Mouse (Mus musculus) left cerebral cortex, adult 2 months (tissue): Measurements from ENCODE around the gene Stat4. TPM values are rescaled to one million over a fixed set of nuclear protein-coding genes. Genes with fewer than 3 reads are reported as not detected.

Source experiments
- DNase-seq, 2 experiments: peaks; one replicate each; pipeline ENCODE4 v3.0.0; 2021 to 2022; ENCODE audit warnings: low spot score in 2 of 2, mixed read lengths in 1 of 2; ENCODE audit errors: extremely low spot score in 1 of 2
- H3K27ac ChIP-seq: fragments of 200-600 bp; 2 replicates; pipeline ENCODE4 v1.8.1; 2022
- H3K4me3 ChIP-seq: fragments of 200-600 bp; 2 replicates; pipeline ENCODE4 v1.8.1; 2022
- CTCF ChIP-seq: fragments of 200-600 bp; IDR thresholded peaks from 2 replicates; pipeline ENCODE4 v1.8.1; 2022; ENCODE audit warnings: antibody characterized with exemption, mild to moderate bottlenecking, moderate library complexity
- intact Hi-C: fragments of 180-260 bp; cut with DNase I; formaldehyde crosslinking; loops from one replicate; pipeline ENCODE4 v1.15.1; 2025
- total RNA-seq, 2 experiments: library from RNA; stranded (reverse); gene quantifications; 2 replicates each; pipeline ENCODE4 v1.2.3; 2021

Gene Stat4
- total RNA-seq, 2 experiments from 2014 or later: 3.5 to 5.0 TPM

DNA sequence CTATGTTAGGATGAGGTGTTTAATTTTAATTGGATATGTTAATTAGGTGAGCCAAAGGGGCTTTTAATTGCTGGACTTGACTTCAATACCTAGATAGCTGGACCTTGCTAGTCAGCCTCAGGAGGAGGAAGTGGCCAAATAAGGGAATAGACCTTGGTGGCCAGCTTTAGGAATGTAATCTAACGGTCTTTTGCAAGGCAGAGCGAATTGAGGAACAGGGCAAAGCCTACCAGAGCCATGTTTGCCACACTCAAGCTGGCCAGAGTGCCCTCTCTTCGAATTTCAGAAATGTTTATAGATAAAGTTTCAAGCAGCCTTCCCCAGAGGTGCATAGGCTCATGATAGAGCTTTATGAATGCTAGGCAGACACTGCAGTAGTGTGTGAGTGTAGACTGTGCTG, 154.5 kb downstream of the Stat4 start:
- no peak for DNase-seq
- no peak for TF ChIP-seq CTCF
- no peak overlapping the region for H3K4me3 ChIP-seq
- intact Hi-C loops: loop anchor here (5.0 kb wide), 1 partner anchor 91 kb away; the partner anchor contains the start of gene Gls
- H3K27ac ChIP-seq: no peak overlapping the region

DNA sequence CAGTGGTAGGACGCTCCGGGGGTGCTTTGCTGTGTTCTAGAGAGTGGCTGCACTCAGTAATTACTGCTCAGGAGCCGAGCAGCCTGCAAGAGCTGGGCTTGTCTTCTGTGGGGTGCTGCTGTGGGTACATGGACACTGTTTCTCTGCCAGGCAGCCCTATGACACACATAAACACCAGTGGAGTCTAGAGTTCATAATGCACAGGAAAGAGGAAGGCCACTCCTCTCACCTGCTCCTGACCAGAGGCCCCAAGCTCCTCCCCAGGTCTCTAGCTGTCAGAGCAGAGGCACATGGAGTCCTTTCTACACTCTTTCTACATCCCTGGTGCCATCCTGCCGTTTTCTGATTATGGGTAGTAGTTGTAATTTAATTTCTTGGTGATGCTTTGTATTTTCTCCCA, 155.2 kb downstream of the Stat4 start:
- TF ChIP-seq CTCF: no peak
- H3K4me3 ChIP-seq: no peak overlapping the region
- no peak for DNase-seq
- no peak overlapping the region for H3K27ac ChIP-seq
- intact Hi-C loops: loop anchor here (5.0 kb wide), 1 partner anchor 90 kb away; the partner anchor contains the start of gene Gls

DNA sequence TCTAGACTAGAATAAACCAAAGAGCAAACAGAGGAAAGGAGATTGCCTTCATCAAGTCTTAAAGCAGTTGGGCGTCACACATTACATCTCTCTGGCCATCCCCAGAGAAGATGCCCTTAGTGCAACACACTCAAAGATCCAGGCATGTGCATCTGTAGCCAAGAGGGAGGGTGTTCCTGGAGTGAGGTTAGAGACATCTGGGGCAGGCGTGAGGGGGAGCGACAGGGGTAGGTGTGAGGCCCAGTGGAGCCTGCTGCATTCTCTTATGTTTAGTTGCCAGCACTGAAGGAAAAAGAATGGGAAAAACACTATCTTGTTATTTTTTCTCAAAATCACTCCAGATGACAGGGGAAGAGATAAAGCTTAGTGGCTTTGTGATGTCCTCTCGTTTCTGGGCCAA, 156.2 kb downstream of the Stat4 start:
- no peak for DNase-seq
- Histone ChIP-seq H3K4me3 (no peak overlapping the region), H3K27ac (no peak overlapping the region)
- no peak for TF ChIP-seq CTCF
- intact Hi-C loops: loop anchor here (5.0 kb wide), 1 partner anchor 89 kb away; the partner anchor contains the start of gene Gls

DNA sequence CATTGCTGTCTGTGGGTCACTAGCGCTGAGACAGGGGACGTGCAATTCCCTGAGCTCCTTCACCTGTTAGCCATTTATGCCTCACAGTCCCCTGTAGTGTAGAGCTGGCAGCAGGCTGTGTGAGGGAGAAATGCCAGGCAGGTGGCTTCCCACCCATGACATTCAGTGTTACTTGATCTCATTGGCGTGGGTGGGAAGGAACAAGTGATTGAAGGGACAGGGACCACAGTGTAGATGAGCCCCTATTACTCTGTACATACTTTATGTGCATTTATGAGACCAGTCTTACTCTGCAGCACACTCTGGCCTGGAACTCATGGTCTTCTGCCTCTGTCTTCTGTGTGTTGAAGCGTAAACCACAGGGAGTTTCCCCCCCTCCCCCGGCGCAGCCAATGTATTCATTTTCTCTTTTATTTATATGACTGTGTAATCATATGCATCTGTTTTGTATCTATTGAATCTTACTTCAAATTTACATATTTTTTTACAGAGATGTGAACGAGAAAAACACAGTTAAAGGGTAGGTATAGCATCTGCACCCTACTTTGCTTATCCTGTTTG, 156.7 kb downstream of the Stat4 start:
- no peak for TF ChIP-seq CTCF
- intact Hi-C loops: loop anchor here (5.0 kb wide), 1 partner anchor 89 kb away; the partner anchor contains the start of gene Gls
- Histone ChIP-seq H3K4me3 (no peak overlapping the region), H3K27ac (no peak overlapping the region)
- DNase-seq: no peak

DNA sequence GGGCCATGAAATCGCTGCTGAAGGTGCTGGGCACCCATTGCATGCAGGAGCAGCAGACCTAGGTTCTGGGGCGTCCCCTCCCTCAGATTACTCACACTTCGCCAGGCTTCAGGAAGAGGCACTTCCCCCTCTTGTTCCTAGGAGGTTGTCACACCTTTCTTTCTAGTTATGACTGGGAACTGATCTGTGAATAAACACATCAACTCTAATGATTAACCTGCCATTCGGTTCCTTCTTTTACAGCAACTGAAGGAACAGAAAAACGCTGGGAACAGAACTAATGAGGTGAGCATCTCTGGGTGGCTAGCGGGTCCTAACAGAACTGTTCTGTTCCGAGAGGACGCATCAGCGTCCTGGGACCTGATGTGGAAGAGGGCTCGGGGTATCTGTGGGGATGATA, 158.0 kb downstream of the Stat4 start:
- no peak for TF ChIP-seq CTCF
- intact Hi-C loops: loop anchor here (5.0 kb wide), 2 partner anchors 87 to 487 kb away; partner anchors contain the start of genes Gls and Nemp2
- Histone ChIP-seq H3K4me3 (no peak overlapping the region), H3K27ac (no peak overlapping the region)
- DNase-seq: no peak

DNA sequence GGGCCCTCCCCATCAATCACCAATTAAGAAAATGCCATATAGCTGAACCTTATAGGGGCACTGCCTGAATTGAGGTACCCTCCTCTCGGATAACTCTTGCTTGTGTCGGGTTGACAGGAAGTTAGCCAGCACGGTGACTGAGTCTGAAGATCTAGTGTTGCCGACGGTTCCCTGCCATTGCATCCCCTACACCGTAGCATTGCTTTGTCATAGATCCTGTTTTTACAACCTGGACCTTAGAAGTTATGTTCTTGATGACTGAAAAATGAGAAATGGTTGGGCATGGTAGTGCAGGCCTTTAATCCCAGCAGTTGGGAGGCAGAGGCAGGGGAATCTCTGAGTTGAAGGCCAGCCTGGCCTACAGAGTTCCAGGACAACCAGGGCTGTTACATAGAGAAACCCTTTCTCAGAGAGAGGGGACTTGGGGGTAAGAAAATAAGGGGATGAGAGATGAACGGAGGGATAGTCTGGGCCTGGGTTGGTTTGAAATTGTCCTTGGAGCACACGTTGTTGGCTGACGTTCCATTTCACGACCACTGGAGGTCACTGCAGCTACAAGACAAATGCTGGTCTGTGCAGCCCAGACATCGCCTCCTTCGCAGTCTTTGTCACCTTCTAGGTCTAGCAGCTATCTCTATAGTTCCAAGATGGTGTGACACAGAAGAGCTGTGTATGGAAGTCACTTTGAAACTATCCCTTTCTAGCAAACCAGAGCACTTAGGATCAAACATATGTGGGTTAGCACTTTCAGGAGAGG, 159.4 kb downstream of the Stat4 start:
- Histone ChIP-seq H3K4me3 (no peak overlapping the region), H3K27ac (no peak overlapping the region)
- peak; percentile 77 for TF ChIP-seq CTCF
- peak; percentile 57 to 64 for DNase-seq
- intact Hi-C loops: loop anchor here (2.0 to 5.0 kb wide), 2 partner anchors 152 to 486 kb away; partner anchors contain the start of gene Nemp2

- intact Hi-C loops: loop anchor here (2.0 to 5.0 kb wide), 2 partner anchors 151 to 485 kb away; partner anchors contain the start of gene Nemp2
- no peak overlapping the region for H3K4me3 ChIP-seq
- no peak; the same call in none of the 2 replicates for TF ChIP-seq CTCF
- no peak overlapping the region for H3K27ac ChIP-seq
- DNase-seq: no peak
Observed at GRCm38 (mm10) chr1:52147431-52147830, 160.5 kb downstream of the Stat4 start.

- no peak for DNase-seq
- intact Hi-C loops: loop anchor here (5.0 kb wide), 1 partner anchor 484 kb away; the partner anchor contains the start of gene Nemp2
- Histone ChIP-seq H3K4me3 (no peak overlapping the region), H3K27ac (no peak overlapping the region)
- TF ChIP-seq CTCF: no peak
Observed at GRCm38 (mm10) chr1:52148178-52148577, 161.2 kb downstream of the Stat4 start.

GRCm38 (mm10) chr1:52148696-52149095, 161.7 kb downstream of the Stat4 start:
- intact Hi-C loops: loop anchor here (5.0 kb wide), 1 partner anchor 484 kb away; the partner anchor contains the start of gene Nemp2
- no peak for TF ChIP-seq CTCF
- DNase-seq: no peak

GRCm38 (mm10) chr1:52149934-52150346, 163.0 kb downstream of the Stat4 start:
- no peak overlapping the region for H3K4me3 ChIP-seq
- DNase-seq: peak in 1 of 2 experiments; percentile 47
- intact Hi-C loops: loop anchor here (5.0 to 10.0 kb wide), 2 partner anchors 315 to 482 kb away; partner anchors contain the start of gene Nemp2
- no peak for TF ChIP-seq CTCF
- peak overlapping the region; percentile 24; the same call in 1 of the 2 replicates for H3K27ac ChIP-seq

More at GRCm38 (mm10) chr1:52148696-52149095, 161.7 kb downstream of the Stat4 start:
- Histone ChIP-seq H3K4me3 (no peak overlapping the region), H3K27ac (peak overlapping the region; percentile 24)

DNA sequence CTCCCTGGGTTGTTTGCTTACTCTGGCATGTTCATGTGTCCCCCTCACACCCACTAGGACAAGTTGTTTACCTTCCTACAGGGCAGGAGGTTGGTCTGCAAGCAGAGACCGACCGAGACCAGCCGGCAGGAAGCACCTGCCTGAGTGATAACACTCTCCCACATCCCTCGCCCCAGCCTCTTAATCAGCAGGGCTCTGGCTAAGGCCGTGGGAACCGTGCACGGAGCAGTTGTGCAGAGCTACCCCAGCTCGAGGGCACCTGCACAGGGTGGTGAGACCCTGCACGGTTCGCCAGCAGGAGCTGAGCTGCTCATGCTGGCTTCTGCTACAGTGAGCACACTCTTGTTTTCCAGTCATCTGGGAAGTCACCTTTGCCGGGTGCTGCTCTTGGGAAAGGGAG, 163.7 kb downstream of the Stat4 start:
- Histone ChIP-seq H3K4me3 (no peak overlapping the region), H3K27ac (peak overlapping the region; percentile 24)
- TF ChIP-seq CTCF: no peak
- intact Hi-C loops: loop anchor here (10.0 kb wide), 1 partner anchor 314 kb away; no protein-coding TSS in a partner anchor
- DNase-seq: no peak

DNA sequence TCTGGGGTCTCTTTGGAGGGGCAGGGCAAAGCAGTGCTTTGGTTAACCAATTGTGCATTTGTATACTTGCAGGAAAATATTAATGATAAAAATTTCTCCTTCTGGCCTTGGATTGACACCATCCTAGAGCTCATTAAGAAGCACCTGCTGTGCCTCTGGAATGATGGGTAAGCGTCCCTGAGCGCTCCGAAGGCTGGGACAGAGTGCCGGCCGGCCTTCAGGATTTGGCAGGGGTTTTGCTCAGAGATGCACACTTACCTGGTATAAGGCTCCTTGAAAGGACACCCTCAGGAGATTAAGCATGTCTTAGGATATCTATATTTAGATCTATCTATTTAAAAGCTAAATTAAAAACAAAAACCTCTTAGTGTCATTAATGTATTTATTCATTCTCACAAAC, 164.2 kb downstream of the Stat4 start:
- Histone ChIP-seq H3K4me3 (no peak overlapping the region), H3K27ac (no peak overlapping the region)
- TF ChIP-seq CTCF: no peak
- intact Hi-C loops: loop anchor here (10.0 kb wide), 1 partner anchor 314 kb away; no protein-coding TSS in a partner anchor
- no peak for DNase-seq
